Mouse (Mus musculus) embryonic fibroblast, embryonic 13.5 days (primary cell): ENCODE data around the gene Selenoh.

Source experiments
- CTCF ChIP-seq: IDR thresholded peaks from 2 replicates; pipeline ENCODE4 v1.5.1; 2011; ENCODE audit warnings: mild to moderate bottlenecking, control low read depth, low read length, moderate library complexity, borderline replicate concordance; ENCODE audit not compliant: insufficient read depth
- POLR2A ChIP-seq: IDR thresholded peaks from 2 replicates; pipeline ENCODE4 v1.6.1; 2011; ENCODE audit warnings: low read depth, mild to moderate bottlenecking, control low read depth, low read length, moderate library complexity

DNA sequence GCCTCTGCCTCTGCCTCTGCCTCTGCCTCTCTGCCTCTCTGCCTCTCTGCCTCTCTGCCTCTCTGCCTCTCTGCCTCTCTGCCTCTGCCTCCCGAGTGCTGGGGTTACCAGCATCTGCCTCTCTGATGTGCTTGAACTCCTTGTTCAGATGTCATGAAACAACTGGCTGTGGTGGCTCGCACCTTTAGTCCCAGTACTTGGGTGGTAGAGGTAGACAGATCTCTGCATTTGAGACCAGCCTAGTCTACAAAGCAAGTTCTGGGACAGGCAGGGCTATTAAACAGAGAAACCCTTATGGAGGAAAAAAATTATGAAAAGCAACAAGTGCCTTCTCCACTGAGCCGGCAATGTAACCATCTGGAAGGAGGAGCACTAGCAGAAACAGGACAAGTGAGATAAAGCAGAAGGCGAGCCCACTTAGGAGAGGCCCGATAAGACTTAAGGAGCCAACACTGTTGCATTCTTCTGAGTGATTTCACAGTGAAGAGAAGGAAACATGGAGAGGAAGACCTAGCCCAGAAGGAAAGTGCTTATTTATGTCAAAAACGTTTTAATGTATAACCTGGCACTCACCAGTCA is 12.1 kb upstream of the Selenoh start:
- TF ChIP-seq CTCF: no peak
- no peak for TF ChIP-seq POLR2A
